Mouse (Mus musculus) embryonic facial prominence, embryonic 13.5 days (tissue): ENCODE results near the gene Gadd45gip1. TPM values are rescaled to one million over a fixed set of nuclear protein-coding genes. Genes with fewer than 3 reads are reported as not detected.

Experiments
- ATAC-seq: fragments of 200-750 bp; cut with Nextera tagmentation; 2 replicates; pipeline ENCODE4 v1.8.0; 2017; ENCODE audit warnings: low read depth; ENCODE audit not compliant: insufficient number of reproducible peaks, insufficient read depth, low FRiP score, low TSS enrichment
- H3K27ac ChIP-seq: fragments of 300-500 bp; sonication (generic); 2 replicates; pipeline ENCODE4 v1.5.1; 2015; ENCODE audit warnings: moderate library complexity, mild to moderate bottlenecking, inconsistent platforms
- H3K27me3 ChIP-seq: fragments of 300-500 bp; sonication (generic); 2 replicates; pipeline ENCODE4 v1.6.1; 2015; ENCODE audit warnings: mild to moderate bottlenecking, inconsistent platforms
- H3K36me3 ChIP-seq: fragments of 300-500 bp; sonication (generic); 2 replicates; pipeline ENCODE4 v1.6.1; 2015; ENCODE audit warnings: mild to moderate bottlenecking, inconsistent platforms
- H3K4me1 ChIP-seq: fragments of 300-500 bp; sonication (generic); 2 replicates; pipeline ENCODE4 v1.6.1; 2015; ENCODE audit warnings: inconsistent platforms
- H3K4me2 ChIP-seq: fragments of 300-500 bp; sonication (generic); 2 replicates; pipeline ENCODE4 v1.6.1; 2015; ENCODE audit warnings: moderate library complexity, mild to moderate bottlenecking, inconsistent platforms
- H3K4me3 ChIP-seq: fragments of 300-500 bp; sonication (generic); 2 replicates; pipeline ENCODE4 v1.5.1; 2015; ENCODE audit warnings: mild to moderate bottlenecking, inconsistent platforms
- H3K9ac ChIP-seq: fragments of 300-500 bp; sonication (generic); 2 replicates; pipeline ENCODE4 v1.6.1; 2015; ENCODE audit warnings: mild to moderate bottlenecking, inconsistent platforms
- H3K9me3 ChIP-seq: fragments of 300-500 bp; sonication (generic); 2 replicates; pipeline ENCODE4 v1.6.1; 2016; ENCODE audit warnings: inconsistent platforms
- WGBS: fragments of 180-500 bp; shearing (Covaris S2); methylation state at CpG from one replicate; pipeline ENCODE4 v1.1.7; 2015; ENCODE audit warnings: mixed read lengths; 5-methylcytosine and 5-hydroxymethylcytosine counted together
- microRNA-seq: library from miRNA; unstranded; fragments of <30 nt; microRNA quantifications from one replicate; pipeline ENCODE4, GENCODE M21; 2016
- polyA plus RNA-seq: library from polyadenylated mRNA; unstranded; fragments of >200 nt; fragmentation: Nextera tagmentation; extraction: Ambion mirVana; gene quantifications from 2 replicates; pipeline ENCODE4 v1.2.1, GENCODE M21; 2015

Gadd45gip1 gene
- polyA plus RNA-seq, 1 experiment from 2014 or later = 45.6 TPM

DNA sequence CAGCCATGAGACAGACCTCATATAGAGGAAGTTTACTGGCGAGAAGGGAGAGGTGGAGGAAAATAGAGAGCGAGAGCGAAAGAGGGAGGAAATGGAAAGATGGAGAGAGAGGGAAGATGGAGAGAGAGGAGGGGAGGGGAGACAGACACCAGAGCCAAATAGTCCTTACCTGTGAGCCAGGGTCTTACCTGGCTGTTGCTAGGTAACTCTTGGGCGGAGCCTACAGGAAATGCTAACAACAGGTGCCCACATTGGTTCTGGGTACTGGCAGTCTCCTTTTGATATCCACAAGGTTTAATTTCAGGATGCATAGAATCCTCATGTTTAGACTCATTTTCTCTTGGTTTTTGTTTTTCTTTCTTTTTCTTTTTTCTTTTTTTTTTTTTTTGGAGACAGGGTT, 41.7 kb downstream of the Gadd45gip1 start:
- no peak for ATAC-seq
- WGBS = 62% methylated on average over 4 of the region's 4 CpGs
- Histone ChIP-seq H3K4me3 (peak overlapping the region; percentile 54), H3K27ac (no peak overlapping the region), H3K9ac (peak overlapping the region; percentile 74), H3K36me3 (peaks cover 18% of the 10 kb centered on the region), H3K9me3 (no peaks in the 10 kb centered on the region), H3K4me1 (peaks cover 16% of the 10 kb centered on the region), H3K27me3 (no peaks in the 10 kb centered on the region), H3K4me2 (peak overlapping the region; percentile 96)

DNA sequence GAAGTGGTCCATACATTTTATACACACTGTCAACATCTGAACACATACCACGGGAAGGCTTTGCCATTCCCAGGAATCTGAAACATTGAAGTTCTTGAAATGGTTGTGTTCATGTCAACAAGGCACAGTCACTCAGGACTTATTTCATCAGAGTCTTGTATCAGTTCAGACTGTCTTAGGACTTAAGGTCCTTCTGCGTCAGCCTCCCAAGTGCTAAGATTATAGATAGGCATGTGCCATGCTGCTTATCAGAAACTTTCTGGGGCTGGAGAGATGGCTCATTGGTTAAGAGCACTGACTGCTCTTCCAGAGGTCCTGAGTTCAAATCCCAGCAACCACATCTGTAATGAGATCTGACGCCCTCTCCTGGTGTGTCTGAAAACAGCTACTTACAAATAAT, 43.0 kb downstream of the Gadd45gip1 start:
- Histone ChIP-seq H3K27me3 (no peaks in the 10 kb centered on the region), H3K9ac (no peak overlapping the region), H3K4me2 (no peak overlapping the region), H3K4me1 (peaks cover 16% of the 10 kb centered on the region), H3K27ac (no peak overlapping the region), H3K9me3 (no peaks in the 10 kb centered on the region), H3K36me3 (peaks cover 5% of the 10 kb centered on the region), H3K4me3 (no peak overlapping the region)
- no peak for ATAC-seq
- 93% methylated on average over 3 of the region's 3 CpGs for WGBS

DNA sequence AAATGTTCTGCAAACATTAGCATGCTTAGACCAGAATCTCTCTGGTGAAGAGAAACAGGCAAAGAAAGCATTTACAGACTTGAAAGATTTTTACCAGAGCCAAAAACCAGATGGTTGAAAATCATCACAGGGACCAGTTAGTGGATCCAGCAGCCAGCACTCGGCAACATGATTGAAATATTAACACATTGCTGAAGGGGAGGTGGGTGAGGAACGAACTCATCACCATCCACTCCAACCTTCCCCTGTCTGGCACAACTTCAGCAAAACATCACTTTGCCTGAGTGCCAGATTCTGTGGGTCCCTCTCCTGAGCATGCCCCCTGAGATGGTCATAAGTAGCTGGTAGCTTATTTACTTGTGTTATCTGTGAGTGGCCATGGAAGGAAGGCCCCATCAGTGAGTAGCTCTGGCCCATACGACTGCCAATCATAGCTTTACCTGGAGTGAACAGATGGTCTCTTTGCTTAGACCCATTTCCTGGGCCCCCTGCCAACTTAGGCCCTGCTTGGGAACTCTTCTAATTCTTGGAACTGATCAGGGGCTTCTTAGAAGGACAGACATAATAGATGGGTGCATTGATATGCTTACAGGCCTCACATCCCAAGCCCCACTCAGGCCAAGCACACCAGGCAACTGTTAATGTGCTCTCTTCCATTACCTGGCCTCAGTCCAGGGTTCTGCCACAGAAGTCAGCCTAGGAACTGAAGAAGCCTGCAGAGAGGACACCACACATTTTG, 46.1 kb downstream of the Gadd45gip1 start:
- 78% methylated on average over 3 of the region's 3 CpGs for WGBS
- Histone ChIP-seq H3K4me1 (peaks cover 7% of the 10 kb centered on the region), H3K4me2 (no peak overlapping the region), H3K9me3 (no peaks in the 10 kb centered on the region), H3K27me3 (no peaks in the 10 kb centered on the region), H3K36me3 (no peaks in the 10 kb centered on the region), H3K4me3 (no peak overlapping the region), H3K27ac (no peak overlapping the region), H3K9ac (no peak overlapping the region)
- ATAC-seq = no peak

DNA sequence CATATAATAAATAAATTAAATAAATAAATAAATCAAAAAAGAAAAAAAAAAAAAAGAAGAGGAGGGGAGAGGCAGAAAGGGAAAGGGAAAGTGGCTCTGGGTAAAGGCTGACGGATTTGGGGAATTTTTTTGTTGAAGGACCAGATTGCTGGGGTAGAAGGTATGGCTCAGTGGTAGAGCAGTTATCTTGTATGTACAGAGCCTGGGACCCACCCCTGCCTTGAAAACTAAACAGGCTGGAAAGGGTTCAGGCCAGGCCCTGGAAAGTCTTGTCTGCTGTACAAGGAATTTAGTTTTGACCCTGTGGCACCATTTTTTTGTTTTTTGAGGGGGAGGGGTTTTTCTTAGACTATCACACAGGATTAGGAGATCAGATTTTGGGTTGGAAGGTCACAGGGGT, 47.6 kb downstream of the Gadd45gip1 start:
- Histone ChIP-seq H3K36me3 (0 out of 2 replicates have a peak, but pooled peaks cover 3% of the 10 kb centered on the region), H3K4me1 (no peaks in the 10 kb centered on the region), H3K4me3 (no peak overlapping the region), H3K4me2 (no peak overlapping the region), H3K27ac (no peak overlapping the region), H3K9me3 (no peaks in the 10 kb centered on the region), H3K9ac (no peak overlapping the region), H3K27me3 (no peaks in the 10 kb centered on the region)
- WGBS = 92% methylated on average over 1 of the region's 1 CpGs
- ATAC-seq = no peak

DNA sequence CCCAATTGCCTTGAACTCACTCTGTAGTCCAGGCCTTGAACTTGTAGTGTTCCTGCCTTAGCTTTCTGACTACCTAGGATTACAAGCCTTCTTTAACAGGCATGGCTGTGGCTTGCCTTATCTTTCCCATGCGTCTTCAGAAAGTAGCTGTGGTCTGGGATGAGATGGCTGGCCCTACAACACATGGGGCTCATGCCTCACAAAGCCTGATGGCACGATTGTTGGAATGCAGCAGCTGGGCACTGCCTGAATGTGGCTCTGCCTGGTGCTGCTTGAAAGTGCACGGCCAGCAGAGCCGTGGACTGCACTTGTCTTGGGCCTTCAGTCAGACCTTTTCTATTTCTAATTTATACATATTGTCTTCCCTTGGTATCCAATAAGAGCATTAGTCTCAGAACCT, 53.4 kb downstream of the Gadd45gip1 start:
- no peak for ATAC-seq
- no peak overlapping the region for H3K9ac ChIP-seq
- no peaks in the 10 kb centered on the region for H3K27me3 ChIP-seq
- H3K9me3 ChIP-seq = no peaks in the 10 kb centered on the region
- H3K27ac ChIP-seq = no peak overlapping the region
- peaks cover 43% of the 10 kb centered on the region for H3K36me3 ChIP-seq
- H3K4me2 ChIP-seq = no peak overlapping the region
- 85% methylated on average over 4 of the region's 4 CpGs for WGBS
- H3K4me1 ChIP-seq = no peaks in the 10 kb centered on the region
- H3K4me3 ChIP-seq = no peak overlapping the region

Small RNA genes lying within 50 kb of the gene (microRNA-seq; reads per million reads assigned to microRNA genes)
- 0.74 reads per million for gene Mir7069

Other genes starting within 250 kb of the Gadd45gip1 start
- gene Ier2, start 168.7 kb upstream of the Gadd45gip1 start, polyA plus RNA-seq = 64.3 and 67.6 TPM in 2 replicates
- gene Trmt1, start 145.2 kb upstream of the Gadd45gip1 start, polyA plus RNA-seq = 71.3 and 78.6 TPM in 2 replicates
- 16.3 and 16.6 TPM in 2 replicates for gene Nacc1, start 143.7 kb upstream of the Gadd45gip1 start, polyA plus RNA-seq
- gene Lyl1, start 130.1 kb upstream of the Gadd45gip1 start, polyA plus RNA-seq = 4.8 and 4.9 TPM in 2 replicates
- gene G430095P16Rik, start 108.5 kb upstream of the Gadd45gip1 start, polyA plus RNA-seq = 6.1 and 6.2 TPM in 2 replicates
- 37.0 and 42.9 TPM in 2 replicates for gene Nfix, start 31.2 kb upstream of the Gadd45gip1 start, polyA plus RNA-seq
- gene Dand5, start 8.7 kb upstream of the Gadd45gip1 start, polyA plus RNA-seq = 7.0 TPM in 2 replicates
- gene Rad23a, start 9.1 kb downstream of the Gadd45gip1 start, polyA plus RNA-seq = 97.1 and 100 TPM in 2 replicates
- gene Calr, start 15.4 kb downstream of the Gadd45gip1 start, polyA plus RNA-seq = 959 and 1,012 TPM in 2 replicates
- 105 and 108 TPM in 2 replicates for gene Farsa, start 25.5 kb downstream of the Gadd45gip1 start, polyA plus RNA-seq
- gene Syce2, start 40.6 kb downstream of the Gadd45gip1 start, polyA plus RNA-seq = 101 and 111 TPM in 2 replicates
- 39.1 and 40.6 TPM in 2 replicates for gene Gcdh, start 62.4 kb downstream of the Gadd45gip1 start, polyA plus RNA-seq
- gene Klf1, start 70.4 kb downstream of the Gadd45gip1 start, polyA plus RNA-seq = 1.8 and 5.6 TPM in 2 replicates
- 15.9 and 22.7 TPM in 2 replicates for gene Dnase2a, start 77.0 kb downstream of the Gadd45gip1 start, polyA plus RNA-seq
- 1.4 and 1.6 TPM in 2 replicates for gene Mast1, start 105.8 kb downstream of the Gadd45gip1 start, polyA plus RNA-seq
- 0.36 and 0.39 TPM in 2 replicates for gene Rtbdn, start 115.5 kb downstream of the Gadd45gip1 start, polyA plus RNA-seq
- gene Gm49661, start 137.9 kb downstream of the Gadd45gip1 start, polyA plus RNA-seq = not detected in 2 replicates
- 888 and 1,010 TPM in 2 replicates for gene Prdx2, start 138.1 kb downstream of the Gadd45gip1 start, polyA plus RNA-seq
- 93.2 and 94.5 TPM in 2 replicates for gene Rnaseh2a, start 138.2 kb downstream of the Gadd45gip1 start, polyA plus RNA-seq
- 10.4 and 11.2 TPM in 2 replicates for gene Junb, start 147.2 kb downstream of the Gadd45gip1 start, polyA plus RNA-seq
- 23.2 and 24.7 TPM in 2 replicates for gene Hook2, start 159.1 kb downstream of the Gadd45gip1 start, polyA plus RNA-seq
- 0.14 TPM in 1 of 2 replicates, not detected in the other for gene Best2, start 183.0 kb downstream of the Gadd45gip1 start, polyA plus RNA-seq
- 126 and 139 TPM in 2 replicates for gene Asna1, start 193.8 kb downstream of the Gadd45gip1 start, polyA plus RNA-seq
- 133 and 146 TPM in 2 replicates for gene Trir, start 195.3 kb downstream of the Gadd45gip1 start, polyA plus RNA-seq
- 30.1 and 43.4 TPM in 2 replicates for gene Tnpo2, start 205.4 kb downstream of the Gadd45gip1 start, polyA plus RNA-seq
- 36.7 and 38.2 TPM in 2 replicates for gene Fbxw9, start 228.5 kb downstream of the Gadd45gip1 start, polyA plus RNA-seq
- 1.1 and 1.4 TPM in 2 replicates for gene Gm5741, start 236.5 kb downstream of the Gadd45gip1 start, polyA plus RNA-seq
- 55.1 and 70.7 TPM in 2 replicates for gene Dhps, start 240.2 kb downstream of the Gadd45gip1 start, polyA plus RNA-seq
- gene Wdr83os, start 249.2 kb downstream of the Gadd45gip1 start, polyA plus RNA-seq = 129 and 130 TPM in 2 replicates
- gene Wdr83, start 249.8 kb downstream of the Gadd45gip1 start, polyA plus RNA-seq = 45.2 and 46.2 TPM in 2 replicates